ENCODE assay signal across 8 mouse cellular contexts in genomic region chr14:98166318-98166976, GRCm38 (mm10). TPM values are rescaled to one million over a fixed set of nuclear protein-coding genes. Genes with fewer than 3 reads are reported as not detected.
DNase-seq lines count a peak whose midpoint lies in the region; ATAC-seq and TF ChIP-seq lines count a peak whose summit lies in the region.

No protein-coding gene starts in this region.

- H3K4me2 ChIP-seq in heart, embryonic 14.5 days (ENCODE audit: low read length): peak overlapping the region; percentile 89
- H3K4me2 ChIP-seq in limb, embryonic 12.5 days: peak overlapping the region; percentile 74
- H3K4me2 ChIP-seq in stomach, embryonic 14.5 days (replicated peaks; ENCODE audit: low read depth, low read length): peak overlapping the region; percentile 82

- peak; percentile 5 for DNase-seq in lung, adult 2 months
- no peak for DNase-seq in lung, postnatal 25 days (ENCODE audit: low spot score)
- DNase-seq in thymus, postnatal 4 days: no peak
- DNase-seq in adrenal gland, adult 8-10 months: no peak
- no peak for DNase-seq in T-cell, adult 2 months (ENCODE audit: low spot score)

- H3K36me3 ChIP-seq in heart, embryonic 14.5 days (ENCODE audit: control insufficient read depth, insufficient read depth, low read length): no peaks in the 10 kb centered on the region
- no peaks in the 10 kb centered on the region for H3K36me3 ChIP-seq in limb, embryonic 12.5 days
- no peaks in the 10 kb centered on the region for H3K36me3 ChIP-seq in stomach, embryonic 14.5 days (ENCODE audit: control insufficient read depth, insufficient read depth, low read length)

- ATAC-seq in heart, embryonic 14.5 days (ENCODE audit: insufficient number of reproducible peaks, insufficient read depth, low FRiP score, low read depth): no peak
- ATAC-seq in limb, embryonic 12.5 days (ENCODE audit: insufficient number of reproducible peaks, insufficient read depth, low FRiP score, low TSS enrichment, low read depth): no peak
- ATAC-seq in stomach, embryonic 14.5 days (ENCODE audit: insufficient number of reproducible peaks, insufficient read depth, low FRiP score, low read depth): no peak

- no peak for TF ChIP-seq CTCF in lung, adult 2 months (IDR thresholded peaks at IDR 0.05; ENCODE audit: insufficient read depth, low read length)

- 32% methylated on average over 10 of the region's 10 CpGs for WGBS in lung, adult 2 months
- 71% methylated on average over 10 of the region's 10 CpGs for WGBS in heart, embryonic 14.5 days
- WGBS in limb, embryonic 12.5 days: 63% methylated on average over 10 of the region's 10 CpGs
- WGBS in stomach, embryonic 14.5 days: 60% methylated on average over 10 of the region's 10 CpGs

- peak overlapping the region; percentile 89 for H3K4me3 ChIP-seq in lung, adult 2 months (replicated peaks; ENCODE audit: extremely low read depth, low read depth, low read length)
- 0 out of 4 replicates have a peak overlapping the region, but pooled peaks of 1 of the 2 experiments have one; percentile 78 for H3K4me3 ChIP-seq in heart, embryonic 14.5 days (ENCODE audit: control insufficient read depth in 1 of 2, insufficient read depth in 1 of 2, low read depth in 1 of 2, low read length in 2 of 2)
- H3K4me3 ChIP-seq in limb, embryonic 12.5 days (replicated peaks): peak overlapping the region; percentile 85
- peak overlapping the region; percentile 78; the same call in 1 of the 2 replicates for H3K4me3 ChIP-seq in stomach, embryonic 14.5 days (ENCODE audit: low read depth, low read length)

- H3K9ac ChIP-seq in heart, embryonic 14.5 days (ENCODE audit: low read length): no peak overlapping the region
- peak overlapping the region; percentile 94 for H3K9ac ChIP-seq in limb, embryonic 12.5 days (replicated peaks)
- H3K9ac ChIP-seq in stomach, embryonic 14.5 days (replicated peaks; ENCODE audit: low read depth, low read length): no peak overlapping the region

- no peak for TF ChIP-seq POLR2A in lung, adult 2 months (IDR thresholded peaks at IDR 0.05; ENCODE audit: borderline replicate concordance, extremely low read depth, low read depth, low read length)

- H3K27ac ChIP-seq in heart, embryonic 14.5 days (replicated peaks in 1 of 2; ENCODE audit: control insufficient read depth in 1 of 2, insufficient read depth in 1 of 2, low read depth in 2 of 2, low read length in 2 of 2): no peak overlapping the region
- peak overlapping the region; percentile 98; the same call in 1 of the 2 replicates for H3K27ac ChIP-seq in limb, embryonic 12.5 days
- no peak overlapping the region for H3K27ac ChIP-seq in stomach, embryonic 14.5 days (ENCODE audit: low read length)

- H3K4me1 ChIP-seq in lung, adult 2 months (ENCODE audit: control insufficient read depth, insufficient read depth, low read length): peaks cover 5% of the 10 kb centered on the region
- peaks cover 0 to 2% of the 10 kb centered on the region in 2 experiments; a peak in 1 of 4 replicates for H3K4me1 ChIP-seq in heart, embryonic 14.5 days (ENCODE audit: control insufficient read depth in 2 of 2, insufficient read depth in 2 of 2, low read length in 2 of 2)
- peaks cover 16% of the 10 kb centered on the region; the same call in 1 of the 2 replicates for H3K4me1 ChIP-seq in limb, embryonic 12.5 days (replicated peaks)
- no peaks in the 10 kb centered on the region for H3K4me1 ChIP-seq in stomach, embryonic 14.5 days (ENCODE audit: control insufficient read depth, insufficient read depth, low read length)

- no peaks in the 10 kb centered on the region for H3K9me3 ChIP-seq in heart, embryonic 14.5 days (ENCODE audit: control insufficient read depth, low read length)
- no peaks in the 10 kb centered on the region for H3K9me3 ChIP-seq in limb, embryonic 12.5 days
- H3K9me3 ChIP-seq in stomach, embryonic 14.5 days (ENCODE audit: control insufficient read depth, low read depth, low read length): no peaks in the 10 kb centered on the region

- H3K27me3 ChIP-seq in heart, embryonic 14.5 days (ENCODE audit: control insufficient read depth, insufficient read depth, low read length): no peaks in the 10 kb centered on the region
- H3K27me3 ChIP-seq in limb, embryonic 12.5 days: no peaks in the 10 kb centered on the region
- H3K27me3 ChIP-seq in stomach, embryonic 14.5 days (ENCODE audit: control insufficient read depth, insufficient read depth, low read length): no peaks in the 10 kb centered on the region

RNA-seq across cellular contexts. Expression of gene Dach1, which starts 3.1 kb away (rescaled TPM):
- polyA plus RNA-seq in lung, adult 2 months (2012; rRNA removed): 7.1 and 8.9 TPM in 2 replicates
- 2.7 and 4.0 TPM in 2 replicates for polyA plus RNA-seq in heart, embryonic 14.5 days (2014; fragmentation: Nextera tagmentation; extraction: Ambion mirVana)
- 22.6 and 23.9 TPM in 2 replicates for polyA plus RNA-seq in limb, embryonic 12.5 days (2016; fragmentation: Nextera tagmentation; extraction: Ambion mirVana)
- 8.6 and 8.8 TPM in 2 replicates for polyA plus RNA-seq in stomach, embryonic 14.5 days (2014; fragmentation: Nextera tagmentation; extraction: Ambion mirVana)
- total RNA-seq in adrenal gland, adult 8-10 months (2022): 1 to 10 TPM; 3.1 to 5.9 (median 4.6) TPM
